Mouse (Mus musculus): ENCODE measurements around the gene Rprml.

DNA sequence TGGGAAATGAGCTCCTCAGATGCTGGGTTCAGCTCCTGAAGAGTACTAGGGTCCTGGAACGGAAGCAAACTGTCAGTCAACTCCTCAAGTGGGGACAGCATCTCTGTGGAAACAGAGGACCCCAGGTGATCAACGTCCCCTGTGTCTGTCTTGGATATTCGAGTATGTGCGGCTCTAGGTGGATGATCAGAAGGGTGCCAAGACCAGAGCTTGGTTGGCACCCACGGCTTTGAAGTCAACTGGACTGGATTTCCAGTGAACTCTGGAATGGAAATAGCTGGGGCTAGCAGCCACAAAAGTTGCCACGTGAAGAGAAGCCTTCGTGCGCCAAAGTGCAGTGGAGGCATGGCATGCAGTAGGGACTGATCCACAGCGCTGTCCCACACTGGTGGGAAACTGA lies 28.3 kb upstream of the Rprml start, which contains the start of gene Gm884:
- TF ChIP-seq MAFK (IDR thresholded peaks at IDR 0.05; ENCODE audit: insufficient read depth, low read depth, low read length), result no peak
- TF ChIP-seq HCFC1 (IDR thresholded peaks at IDR 0.05; ENCODE audit: borderline replicate concordance, insufficient read depth, low read length), result no peak
- TF ChIP-seq CHD2 (IDR thresholded peaks at IDR 0.05; ENCODE audit: low read depth, low read length), result no peak
- TF ChIP-seq ZNF384 (IDR thresholded peaks at IDR 0.05; ENCODE audit: low read depth, low read length), result no peak
